Mouse (Mus musculus): Measurements from ENCODE around the gene Gapdh.

DNA sequence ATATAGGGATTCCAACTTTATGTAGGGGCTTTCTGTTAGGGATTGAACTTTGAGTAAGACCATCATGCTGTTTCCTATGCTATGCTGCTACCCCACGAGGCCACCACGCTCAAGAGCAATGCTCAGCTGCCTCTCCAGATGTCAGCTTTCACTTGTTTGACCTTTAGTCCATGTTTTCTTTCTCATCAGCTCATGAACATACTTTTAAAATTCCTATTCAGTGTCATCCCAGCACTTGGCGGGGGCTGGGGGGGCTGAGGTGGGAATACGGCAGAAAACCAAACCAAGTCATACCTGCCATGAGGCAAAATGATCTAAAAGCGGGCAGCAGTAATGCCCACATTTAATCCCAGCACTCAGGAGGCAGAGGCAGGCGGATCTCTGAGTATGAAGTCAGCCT lies 46.9 kb upstream of the Gapdh start:
- TF ChIP-seq CTCF (IDR thresholded peaks at IDR 0.05; ENCODE audit: borderline replicate concordance, insufficient read depth, low read depth, low read length) = no peak
- TF ChIP-seq POLR2A (IDR thresholded peaks at IDR 0.05; ENCODE audit: borderline replicate concordance, insufficient read depth, low read length) = no peak

Measured in cerebellum, adult 2 months (tissue).